Mouse (Mus musculus) adrenal gland, postnatal 10 days (tissue): Measurements from ENCODE around the gene Dhx57. TPM values are rescaled to one million over a fixed set of nuclear protein-coding genes. Genes with fewer than 3 reads are reported as not detected.

Experiments used
- DNase-seq: peaks from one replicate; pipeline ENCODE4 v3.0.0; 2021; ENCODE audit warnings: mixed read lengths
- total RNA-seq, 2 experiments: library from RNA; stranded (reverse); gene quantifications; 2 replicates each; pipeline ENCODE4 v1.2.3; 2021

Dhx57 gene
- total RNA-seq, 2 experiments from 2014 or later = 12.6 to 15.8 TPM

DNA sequence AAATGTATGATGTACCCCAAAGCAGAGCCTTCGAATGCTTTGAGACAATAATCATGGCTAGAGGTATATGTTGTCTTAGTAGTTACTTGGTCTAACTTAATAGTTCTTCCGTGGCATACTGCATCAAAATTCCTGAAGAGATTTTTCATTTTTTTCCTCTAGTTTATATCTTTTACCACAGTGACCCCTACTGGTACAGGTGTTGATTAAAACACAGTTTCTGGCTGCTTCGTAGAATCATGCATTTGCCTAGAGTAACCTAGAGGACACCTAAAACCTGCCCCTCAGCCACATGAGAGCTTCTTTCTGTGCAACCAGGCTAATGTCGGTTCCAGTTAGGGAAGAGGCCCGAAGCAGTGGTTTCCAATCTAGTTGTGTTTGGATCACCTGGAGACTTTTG, 97.2 kb downstream of the Dhx57 start:
- no peak for DNase-seq

Other genes with a start within 250 kb of the Dhx57 start
- 10 to 100 TPM; 45.4 to 57.6 TPM for gene Hnrnpll, start 228.1 kb downstream of the Dhx57 start, total RNA-seq
- 10 to 100 TPM; 24.7 to 32.1 TPM for gene Galm, start 163.0 kb downstream of the Dhx57 start, total RNA-seq
- 100 to 1,000 TPM; 101 to 117 TPM for gene Srsf7, start 83.2 kb downstream of the Dhx57 start, total RNA-seq
- gene Ttc39d, start 83.0 kb downstream of the Dhx57 start, total RNA-seq = not detected
- 1 to 10 TPM; 8.3 to 8.7 TPM for gene Gemin6, start 66.0 kb downstream of the Dhx57 start, total RNA-seq
- 10 to 100 TPM; 14.1 to 17.4 TPM for gene Morn2, start 273 bp downstream of the Dhx57 start, total RNA-seq
- 1 to 10 TPM; 1.6 to 2.5 TPM for gene Arhgef33, start 16.9 kb upstream of the Dhx57 start, total RNA-seq
- gene Gm10190, start 83.1 kb upstream of the Dhx57 start, total RNA-seq = 1 to 10 TPM; 2.0 to 2.2 TPM
- 10 to 100 TPM; 20.1 to 24.1 TPM for gene Sos1, start 190.0 kb upstream of the Dhx57 start, total RNA-seq